Mouse (Mus musculus) embryo, embryonic 11.5 days (tissue): ENCODE measurements at regions not wholly inside any gene's neighbourhood (a gene's known extent, or its start where the extent isn't known, plus 50 kb on each side); places are given as distances from the start of the nearest gene placed in this dataset.

Source experiments
- DNase-seq: peaks from one replicate; pipeline ENCODE4 v3.0.0-alpha.2; 2012; ENCODE audit warnings: low read depth, low spot score

- no peak for DNase-seq
Measured at GRCm38 (mm10) chr4:55134339-55134738, 189.5 kb downstream of the Zfp462 start.

- no peak for DNase-seq
Measured at GRCm38 (mm10) chr4:55134791-55135190, 189.9 kb downstream of the Zfp462 start.

- no peak for DNase-seq
Measured at GRCm38 (mm10) chr4:55136283-55136682, 191.4 kb downstream of the Zfp462 start.

- DNase-seq: no peak
Measured at GRCm38 (mm10) chr4:55137781-55138394, 193.0 kb downstream of the Zfp462 start.

- DNase-seq: no peak
Measured at GRCm38 (mm10) chr4:55141317-55141716, 196.5 kb downstream of the Zfp462 start.

GRCm38 (mm10) chr4:55141923-55142732 is 197.3 kb downstream of the Zfp462 start:
- no peak for DNase-seq

GRCm38 (mm10) chr4:55143400-55143799 is 198.6 kb downstream of the Zfp462 start:
- DNase-seq: no peak

GRCm38 (mm10) chr4:55144995-55145394 is 200.1 kb downstream of the Zfp462 start:
- no peak for DNase-seq

- no peak for DNase-seq
Measured at GRCm38 (mm10) chr4:55145968-55146367, 201.1 kb downstream of the Zfp462 start.

- no peak for DNase-seq
Measured at GRCm38 (mm10) chr4:55148380-55148779, 201.5 kb upstream of the Rad23b start.

GRCm38 (mm10) chr4:55154556-55154955 is 195.3 kb upstream of the Rad23b start:
- no peak for DNase-seq

- DNase-seq: no peak
Measured at GRCm38 (mm10) chr4:55158166-55158739, 191.6 kb upstream of the Rad23b start.

- no peak for DNase-seq
Measured at GRCm38 (mm10) chr4:55166266-55166665, 183.6 kb upstream of the Rad23b start.

- DNase-seq: no peak
Measured at GRCm38 (mm10) chr4:55169063-55169462, 180.8 kb upstream of the Rad23b start.

- no peak for DNase-seq
Measured at GRCm38 (mm10) chr4:55172334-55172891, 177.4 kb upstream of the Rad23b start.

- no peak for DNase-seq
Measured at GRCm38 (mm10) chr4:55176026-55176425, 173.8 kb upstream of the Rad23b start.

- no peak for DNase-seq
Measured at GRCm38 (mm10) chr4:55179456-55179855, 170.4 kb upstream of the Rad23b start.

GRCm38 (mm10) chr4:55183519-55183918 is 166.3 kb upstream of the Rad23b start:
- DNase-seq: no peak

- DNase-seq: no peak
Measured at GRCm38 (mm10) chr4:55188716-55189115, 161.1 kb upstream of the Rad23b start.

- DNase-seq: no peak
Measured at GRCm38 (mm10) chr4:55190586-55190985, 159.3 kb upstream of the Rad23b start.

- no peak for DNase-seq
Measured at GRCm38 (mm10) chr4:55194061-55194460, 155.8 kb upstream of the Rad23b start.

- DNase-seq: no peak
Measured at GRCm38 (mm10) chr4:55194552-55194951, 155.3 kb upstream of the Rad23b start.
